Mouse (Mus musculus): ENCODE results near the gene Vgll4. TPM values are rescaled to one million over a fixed set of nuclear protein-coding genes. Genes with fewer than 3 reads are reported as not detected.
"Not testable (repeated sequence)": the region's sequence is repeated elsewhere in the genome, so short reads cannot be mapped to it uniquely, and the experiment has no call there.

Vgll4 gene
- polyA plus RNA-seq, 1 experiment from 2014 or later = 37.9 TPM

DNA sequence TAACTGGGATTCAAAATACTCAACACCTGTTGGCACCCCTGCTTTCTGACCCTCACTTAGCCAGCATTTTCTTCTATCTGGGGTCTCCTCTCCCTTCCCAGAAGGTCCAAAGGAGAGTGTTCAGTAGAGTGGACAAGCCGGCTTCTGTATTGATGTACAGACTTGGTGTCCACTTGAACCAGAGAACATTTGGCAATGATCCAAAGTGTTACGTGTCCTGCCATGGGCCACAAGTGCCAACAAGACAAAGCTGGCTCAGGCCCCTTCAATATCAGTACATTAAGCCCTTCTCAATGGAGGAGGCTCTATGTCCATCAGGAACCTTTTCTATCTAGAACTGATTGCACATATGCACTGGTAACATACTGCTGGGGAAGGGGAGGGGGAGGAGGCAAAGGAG, 73.5 kb downstream of the Vgll4 start:
- Histone ChIP-seq H3K36me3 (replicated peaks; ENCODE audit: control insufficient read depth, insufficient read depth) (no peaks in the 10 kb centered on the region), H3K9ac (no peak overlapping the region), H3K27ac (no peak overlapping the region), H3K4me1 (replicated peaks; ENCODE audit: control insufficient read depth, insufficient read depth, low read length) (peaks cover 48% of the 10 kb centered on the region), H3K4me3 (replicated peaks; ENCODE audit: low read length) (no peak overlapping the region), H3K4me2 (replicated peaks) (no peak overlapping the region), H3K27me3 (ENCODE audit: control insufficient read depth, insufficient read depth, low read length) (no peaks in the 10 kb centered on the region), H3K9me3 (ENCODE audit: control insufficient read depth, low read length) (no peaks in the 10 kb centered on the region)
- WGBS = 81% methylated on average over 2 of the region's 2 CpGs
- ATAC-seq (ENCODE audit: low FRiP score) (no peak), DNase-seq (ENCODE audit: low spot score) (no peak)

DNA sequence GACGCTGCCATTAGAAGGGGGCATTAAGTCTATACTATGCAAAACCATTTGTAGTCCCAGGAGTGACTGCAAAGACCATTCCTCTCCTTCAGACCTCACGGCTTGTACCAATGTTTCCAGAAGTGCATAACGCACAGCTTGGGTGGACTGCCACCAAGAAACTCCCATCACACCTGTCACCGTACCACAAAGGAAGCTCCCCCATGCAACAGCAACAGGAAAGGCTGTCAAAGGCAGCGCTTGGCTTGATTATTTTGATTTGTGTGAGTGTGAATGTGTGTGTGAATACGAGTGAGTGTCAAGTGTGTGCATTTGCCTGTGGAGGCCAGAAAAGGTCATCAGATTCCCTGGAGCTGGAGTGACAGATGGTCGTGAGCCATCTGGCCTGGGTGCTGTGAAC, 74.6 kb downstream of the Vgll4 start:
- Histone ChIP-seq H3K4me1 (replicated peaks; ENCODE audit: control insufficient read depth, insufficient read depth, low read length) (peaks cover 48% of the 10 kb centered on the region), H3K9ac (no peak overlapping the region), H3K4me2 (replicated peaks) (no peak overlapping the region), H3K9me3 (ENCODE audit: control insufficient read depth, low read length) (no peaks in the 10 kb centered on the region), H3K4me3 (replicated peaks; ENCODE audit: low read length) (no peak overlapping the region), H3K27ac (no peak overlapping the region), H3K36me3 (replicated peaks; ENCODE audit: control insufficient read depth, insufficient read depth) (no peaks in the 10 kb centered on the region), H3K27me3 (ENCODE audit: control insufficient read depth, insufficient read depth, low read length) (no peaks in the 10 kb centered on the region)
- ATAC-seq (ENCODE audit: low FRiP score) (no peak), DNase-seq (ENCODE audit: low spot score) (no peak)
- WGBS = 95% methylated on average over 7 of the region's 7 CpGs

DNA sequence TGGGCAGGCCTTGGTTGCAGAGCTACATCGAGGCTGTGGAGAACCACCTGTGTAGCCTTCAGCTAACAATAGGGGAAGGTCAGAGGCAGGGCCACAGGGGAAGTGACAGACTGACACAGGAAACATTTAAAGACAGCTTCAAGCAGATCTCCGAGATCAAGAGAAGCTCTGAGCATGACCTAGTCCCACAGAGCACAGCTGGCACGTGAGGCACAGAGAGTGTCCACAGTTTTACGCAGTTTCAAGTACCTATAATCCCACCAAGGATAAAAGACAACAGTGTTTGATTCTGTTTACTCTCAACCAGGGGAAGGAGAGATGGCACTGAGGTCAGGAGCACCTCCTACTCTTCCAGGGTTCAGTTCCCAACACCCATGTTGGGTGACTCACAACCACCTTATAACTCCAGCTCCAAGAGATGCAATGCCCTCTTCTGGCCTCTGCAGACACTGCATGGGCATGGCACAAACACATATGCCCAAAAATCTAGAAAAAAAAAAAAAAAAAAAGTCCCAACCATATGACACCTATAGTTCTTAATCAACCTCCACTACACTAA, 75.2 kb downstream of the Vgll4 start:
- no peak for DNase-seq (ENCODE audit: low spot score)
- H3K4me3 ChIP-seq (replicated peaks; ENCODE audit: low read length) = no peak overlapping the region
- no peak overlapping the region for H3K27ac ChIP-seq
- H3K27me3 ChIP-seq (ENCODE audit: control insufficient read depth, insufficient read depth, low read length) = no peaks in the 10 kb centered on the region
- peaks cover 44% of the 10 kb centered on the region for H3K4me1 ChIP-seq (replicated peaks; ENCODE audit: control insufficient read depth, insufficient read depth, low read length)
- H3K9ac ChIP-seq = no peak overlapping the region
- ATAC-seq (ENCODE audit: low FRiP score) = no peak
- 76% methylated on average over 4 of the region's 4 CpGs for WGBS
- H3K4me2 ChIP-seq (replicated peaks) = no peak overlapping the region
- H3K36me3 ChIP-seq (replicated peaks; ENCODE audit: control insufficient read depth, insufficient read depth) = no peaks in the 10 kb centered on the region
- no peaks in the 10 kb centered on the region for H3K9me3 ChIP-seq (ENCODE audit: control insufficient read depth, low read length)

DNA sequence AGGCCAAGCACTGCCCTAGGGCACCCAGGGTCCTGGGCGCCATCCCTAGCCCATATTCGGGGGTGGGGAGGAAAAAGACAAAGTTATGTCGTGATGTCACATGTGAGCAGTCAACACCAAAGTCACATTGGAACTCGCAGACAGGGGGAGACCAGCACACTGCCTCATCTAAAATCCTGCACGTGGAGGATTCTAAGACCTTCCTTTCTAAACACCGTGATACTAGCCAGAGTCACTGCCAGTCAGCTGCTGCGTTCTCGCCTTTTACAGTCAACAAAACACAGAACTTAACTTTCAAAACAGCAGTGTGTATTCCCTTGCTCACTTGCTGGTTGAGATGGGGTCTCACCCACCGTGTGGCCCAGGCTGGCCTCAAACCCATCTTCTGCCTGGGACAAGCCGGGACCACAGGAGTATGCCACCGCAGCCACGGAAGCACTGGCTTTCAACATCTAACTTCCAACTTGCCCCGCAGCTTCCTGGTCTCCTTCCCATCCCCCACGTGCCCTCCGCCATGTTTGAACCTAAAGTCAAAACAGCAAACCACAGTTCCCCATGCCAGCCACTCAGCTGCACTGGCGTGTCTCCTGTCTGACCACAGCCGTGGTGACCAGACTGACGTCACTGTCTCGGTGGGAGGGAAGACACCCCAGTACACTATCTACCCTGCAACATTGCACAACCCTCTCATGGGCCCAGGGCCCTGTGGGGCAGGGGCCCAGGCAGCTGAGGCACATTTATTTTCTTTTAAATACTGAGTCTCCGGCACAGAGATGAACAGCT, 76.2 kb downstream of the Vgll4 start:
- no peaks in the 10 kb centered on the region for H3K36me3 ChIP-seq (replicated peaks; ENCODE audit: control insufficient read depth, insufficient read depth)
- no peak overlapping the region for H3K4me2 ChIP-seq (replicated peaks)
- no peak overlapping the region for H3K27ac ChIP-seq
- ATAC-seq (ENCODE audit: low FRiP score) (no peak), DNase-seq (ENCODE audit: low spot score) (no peak)
- peaks cover 48% of the 10 kb centered on the region for H3K4me1 ChIP-seq (replicated peaks; ENCODE audit: control insufficient read depth, insufficient read depth, low read length)
- 69% methylated on average over 20 of the region's 20 CpGs for WGBS
- H3K27me3 ChIP-seq (ENCODE audit: control insufficient read depth, insufficient read depth, low read length) = no peaks in the 10 kb centered on the region
- H3K4me3 ChIP-seq (replicated peaks; ENCODE audit: low read length) = no peak overlapping the region
- no peak overlapping the region for H3K9ac ChIP-seq
- no peaks in the 10 kb centered on the region for H3K9me3 ChIP-seq (ENCODE audit: control insufficient read depth, low read length)

DNA sequence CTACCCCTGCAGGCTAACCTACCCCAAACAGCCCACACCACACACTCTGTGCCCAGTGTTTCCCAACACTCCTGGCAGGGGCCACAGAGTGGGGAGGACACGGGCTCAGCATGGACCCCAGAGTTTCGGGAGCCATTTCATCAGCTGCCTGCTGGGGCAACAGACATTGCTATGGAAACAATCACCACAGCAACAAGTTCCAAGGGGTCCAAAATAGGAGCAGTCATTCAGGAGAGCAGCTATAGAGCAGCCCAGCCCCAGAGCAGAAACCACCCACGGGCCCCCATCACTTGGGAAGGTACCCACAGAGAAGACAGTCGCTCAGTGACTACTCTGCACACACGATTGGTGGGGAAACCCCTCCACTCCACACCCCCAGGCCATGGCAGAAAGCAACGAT, 77.4 kb downstream of the Vgll4 start:
- Histone ChIP-seq H3K4me1 (replicated peaks; ENCODE audit: control insufficient read depth, insufficient read depth, low read length) (peaks cover 51% of the 10 kb centered on the region), H3K27me3 (ENCODE audit: control insufficient read depth, insufficient read depth, low read length) (no peaks in the 10 kb centered on the region), H3K36me3 (replicated peaks; ENCODE audit: control insufficient read depth, insufficient read depth) (no peaks in the 10 kb centered on the region), H3K27ac (peak overlapping the region; percentile 49), H3K9me3 (ENCODE audit: control insufficient read depth, low read length) (no peaks in the 10 kb centered on the region), H3K9ac (no peak overlapping the region), H3K4me2 (replicated peaks) (peak overlapping the region; percentile 23; the same call in 1 of the 2 replicates), H3K4me3 (replicated peaks; ENCODE audit: low read length) (no peak overlapping the region)
- peak; percentile 70 for DNase-seq (ENCODE audit: low spot score)
- ATAC-seq (ENCODE audit: low FRiP score) = peak; percentile 54
- WGBS = 6% methylated on average over 6 of the region's 6 CpGs

DNA sequence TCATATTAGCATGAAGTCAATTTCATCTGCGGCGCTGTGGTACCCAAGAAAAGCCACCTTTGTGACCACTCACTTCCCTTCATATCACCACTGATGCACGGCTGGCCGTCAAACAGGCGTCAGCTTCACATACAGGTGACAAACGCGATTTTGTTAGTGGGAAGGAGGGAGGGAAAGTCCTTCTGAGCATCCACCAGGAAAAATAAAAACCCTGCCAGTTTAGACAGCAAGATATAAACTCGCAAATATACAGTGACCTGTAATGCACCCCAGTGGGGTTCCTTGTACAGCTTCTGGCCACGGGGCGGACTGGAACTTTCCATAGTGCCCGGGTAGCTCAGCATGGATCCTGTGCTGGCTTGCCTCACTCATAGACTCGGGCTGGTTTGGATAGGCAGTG, 78.0 kb downstream of the Vgll4 start:
- no peaks in the 10 kb centered on the region for H3K9me3 ChIP-seq (ENCODE audit: control insufficient read depth, low read length)
- DNase-seq (ENCODE audit: low spot score) = no peak
- H3K4me2 ChIP-seq (replicated peaks) = no peak overlapping the region; the same call in 1 of the 2 replicates
- H3K9ac ChIP-seq = no peak overlapping the region
- H3K36me3 ChIP-seq (replicated peaks; ENCODE audit: control insufficient read depth, insufficient read depth) = no peaks in the 10 kb centered on the region
- H3K27me3 ChIP-seq (ENCODE audit: control insufficient read depth, insufficient read depth, low read length) = no peaks in the 10 kb centered on the region
- 47% methylated on average over 12 of the region's 12 CpGs for WGBS
- H3K4me3 ChIP-seq (replicated peaks; ENCODE audit: low read length) = no peak overlapping the region
- ATAC-seq (ENCODE audit: low FRiP score) = no peak
- peak overlapping the region; percentile 49 for H3K27ac ChIP-seq
- peaks cover 54% of the 10 kb centered on the region for H3K4me1 ChIP-seq (replicated peaks; ENCODE audit: control insufficient read depth, insufficient read depth, low read length)

DNA sequence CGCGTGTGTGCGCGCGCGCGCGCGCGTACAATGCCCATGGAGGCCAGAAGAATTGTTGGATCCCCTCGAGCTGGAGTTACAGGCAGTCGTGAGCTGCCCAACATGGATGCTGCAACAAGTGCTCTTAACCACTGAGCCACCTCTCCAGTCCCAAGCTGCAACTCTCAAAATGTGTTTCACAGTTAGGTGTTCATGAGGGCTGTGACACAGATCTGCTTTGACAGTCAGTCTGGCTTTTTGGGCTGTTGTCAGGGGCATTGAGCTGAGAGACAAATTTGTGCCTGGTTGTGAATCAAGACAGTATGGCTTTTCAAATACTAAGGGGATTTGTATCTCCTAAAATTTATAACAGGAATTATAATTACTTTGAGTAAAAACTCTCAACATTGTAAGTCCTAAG, 78.5 kb downstream of the Vgll4 start:
- no peak overlapping the region for H3K4me3 ChIP-seq (replicated peaks; ENCODE audit: low read length)
- no peak overlapping the region for H3K9ac ChIP-seq
- WGBS = 88% methylated on average over 12 of the region's 12 CpGs
- peaks cover 54% of the 10 kb centered on the region for H3K4me1 ChIP-seq (replicated peaks; ENCODE audit: control insufficient read depth, insufficient read depth, low read length)
- H3K9me3 ChIP-seq (ENCODE audit: control insufficient read depth, low read length) = no peaks in the 10 kb centered on the region
- H3K27me3 ChIP-seq (ENCODE audit: control insufficient read depth, insufficient read depth, low read length) = no peaks in the 10 kb centered on the region
- DNase-seq (ENCODE audit: low spot score) (no peak), ATAC-seq (ENCODE audit: low FRiP score) (no peak)
- H3K27ac ChIP-seq = peak overlapping the region; percentile 49
- no peaks in the 10 kb centered on the region for H3K36me3 ChIP-seq (replicated peaks; ENCODE audit: control insufficient read depth, insufficient read depth)
- no peak overlapping the region for H3K4me2 ChIP-seq (replicated peaks)

DNA sequence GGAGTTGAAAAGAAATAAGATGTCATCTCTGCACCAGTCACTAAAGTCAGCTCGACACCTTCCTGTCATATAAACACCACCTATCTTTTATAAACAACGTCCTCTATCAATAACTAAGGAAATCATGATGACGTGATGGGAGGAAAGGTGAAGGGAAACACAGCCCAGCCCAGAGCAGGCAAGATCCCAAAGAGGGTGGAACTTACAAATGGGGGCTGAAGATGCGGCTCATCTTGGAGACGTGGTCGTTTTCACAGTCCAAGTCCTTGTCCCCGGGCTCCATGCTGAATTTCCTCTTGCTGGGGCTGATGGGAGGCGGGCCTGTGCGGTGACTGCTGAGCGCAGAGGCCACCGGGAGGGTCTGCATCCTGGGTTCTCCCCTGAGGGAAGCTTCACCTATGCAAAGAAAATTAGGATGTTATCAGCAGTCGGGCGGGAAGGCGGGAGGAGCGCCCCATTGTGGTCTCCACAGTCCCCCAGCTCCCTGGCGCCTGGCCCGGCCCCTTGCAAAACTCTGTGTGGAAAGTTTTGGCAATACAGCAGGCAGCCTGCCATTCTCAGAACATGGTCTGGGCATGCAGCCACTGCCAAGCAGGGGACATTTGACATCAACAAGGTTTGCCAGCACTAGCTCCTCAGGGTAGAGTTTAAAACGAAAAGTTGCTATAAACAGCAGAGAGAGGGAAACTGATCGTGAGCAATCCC, 79.2 kb downstream of the Vgll4 start:
- H3K27me3 ChIP-seq (ENCODE audit: control insufficient read depth, insufficient read depth, low read length) = no peaks in the 10 kb centered on the region
- H3K36me3 ChIP-seq (replicated peaks; ENCODE audit: control insufficient read depth, insufficient read depth) = no peaks in the 10 kb centered on the region
- no peaks in the 10 kb centered on the region for H3K9me3 ChIP-seq (ENCODE audit: control insufficient read depth, low read length)
- H3K4me1 ChIP-seq (replicated peaks; ENCODE audit: control insufficient read depth, insufficient read depth, low read length) = peaks cover 54% of the 10 kb centered on the region
- ATAC-seq (ENCODE audit: low FRiP score) = peak; percentile 28
- DNase-seq (ENCODE audit: low spot score) = peak; percentile 73
- H3K4me3 ChIP-seq (replicated peaks; ENCODE audit: low read length) = no peak overlapping the region
- H3K9ac ChIP-seq = no peak overlapping the region
- 38% methylated on average over 19 of the region's 19 CpGs for WGBS
- peak overlapping the region; percentile 4; the same call in 1 of the 2 replicates for H3K4me2 ChIP-seq (replicated peaks)
- peak overlapping the region; percentile 49 for H3K27ac ChIP-seq

DNA sequence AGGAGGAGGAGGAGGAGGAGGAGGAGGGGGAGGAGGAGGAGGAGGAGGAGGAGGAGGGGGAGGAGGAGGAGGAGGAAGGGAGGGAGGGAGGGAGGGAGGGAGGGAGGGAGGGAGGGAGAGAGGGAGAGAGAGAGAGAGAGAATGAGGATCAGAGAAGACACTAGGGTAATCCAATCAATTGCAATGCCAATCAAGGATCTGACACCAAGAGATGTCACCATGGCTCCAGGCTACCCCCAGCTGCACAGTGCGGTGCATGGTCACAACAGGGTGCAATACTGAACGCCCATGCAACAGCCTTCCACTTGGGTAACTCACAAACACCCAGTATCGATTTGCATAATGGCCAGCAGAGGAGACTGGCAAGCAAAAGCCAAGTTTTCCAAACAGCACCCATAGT, 79.8 kb downstream of the Vgll4 start:
- H3K27me3 ChIP-seq (ENCODE audit: control insufficient read depth, insufficient read depth, low read length); H3K36me3 ChIP-seq (replicated peaks; ENCODE audit: control insufficient read depth, insufficient read depth); H3K4me3 ChIP-seq (replicated peaks; ENCODE audit: low read length); H3K27ac ChIP-seq; DNase-seq (ENCODE audit: low spot score); H3K9me3 ChIP-seq (ENCODE audit: control insufficient read depth, low read length); ATAC-seq (ENCODE audit: low FRiP score); H3K9ac ChIP-seq: not testable (repeated sequence)
- Histone ChIP-seq H3K4me2 (replicated peaks) (0 out of 2 replicates have a peak overlapping the region, but pooled peaks have one; percentile 4), H3K4me1 (replicated peaks; ENCODE audit: control insufficient read depth, insufficient read depth, low read length) (peaks cover 54% of the 10 kb centered on the region)
- 38% methylated on average over 3 of the region's 3 CpGs for WGBS

Data from hindbrain, embryonic 14.5 days (tissue).